Mouse (Mus musculus): ENCODE data around the gene Tmem97. TPM values are rescaled to one million over a fixed set of nuclear protein-coding genes. Genes with fewer than 3 reads are reported as not detected.
A peak's percentile ranks its signal among the peaks of the same experiment; 100 is the strongest.
"Not testable (repeated sequence)": the region's sequence is repeated elsewhere in the genome, so short reads cannot be mapped to it uniquely, and the experiment has no call there.

Tmem97 gene
- polyA plus RNA-seq, 1 experiment from 2014 or later: 63.9 TPM

- H3K4me2 ChIP-seq; H3K9me3 ChIP-seq; H3K9ac ChIP-seq (replicated peaks); H3K27ac ChIP-seq; H3K4me3 ChIP-seq (replicated peaks); ATAC-seq (ENCODE audit: insufficient number of reproducible peaks, insufficient read depth, low FRiP score, low TSS enrichment, low read depth); H3K27me3 ChIP-seq; H3K4me1 ChIP-seq (replicated peaks): not testable (repeated sequence)
- peaks cover 72% of the 10 kb centered on the region for H3K36me3 ChIP-seq
- 100% methylated on average over 3 of the region's 4 CpGs for WGBS
Observed at GRCm38 (mm10) chr11:78574031-78574430, 23.5 kb upstream of the Tmem97 start.

- Histone ChIP-seq H3K27ac (no peak overlapping the region), H3K9ac (replicated peaks) (no peak overlapping the region), H3K4me3 (replicated peaks) (no peak overlapping the region), H3K9me3 (no peaks in the 10 kb centered on the region), H3K4me2 (no peak overlapping the region), H3K4me1 (replicated peaks) (no peaks in the 10 kb centered on the region), H3K27me3 (no peaks in the 10 kb centered on the region), H3K36me3 (peaks cover 68% of the 10 kb centered on the region)
- 93% methylated on average over 6 of the region's 6 CpGs for WGBS
- no peak for ATAC-seq (ENCODE audit: insufficient number of reproducible peaks, insufficient read depth, low FRiP score, low TSS enrichment, low read depth)
Observed at GRCm38 (mm10) chr11:78571854-78572253, 21.3 kb upstream of the Tmem97 start.

GRCm38 (mm10) chr11:78571441-78571840 is 20.9 kb upstream of the Tmem97 start:
- no peak for ATAC-seq (ENCODE audit: insufficient number of reproducible peaks, insufficient read depth, low FRiP score, low TSS enrichment, low read depth)
- H3K4me2 ChIP-seq: no peak overlapping the region
- no peak overlapping the region for H3K27ac ChIP-seq
- H3K27me3 ChIP-seq: no peaks in the 10 kb centered on the region
- no peaks in the 10 kb centered on the region for H3K4me1 ChIP-seq (replicated peaks)
- H3K9ac ChIP-seq (replicated peaks): no peak overlapping the region
- H3K4me3 ChIP-seq (replicated peaks): no peak overlapping the region
- H3K9me3 ChIP-seq: no peaks in the 10 kb centered on the region
- 90% methylated on average over 8 of the region's 8 CpGs for WGBS
- peaks cover 68% of the 10 kb centered on the region for H3K36me3 ChIP-seq

- no peaks in the 10 kb centered on the region for H3K27me3 ChIP-seq
- no peak for ATAC-seq (ENCODE audit: insufficient number of reproducible peaks, insufficient read depth, low FRiP score, low TSS enrichment, low read depth)
- H3K9me3 ChIP-seq: no peaks in the 10 kb centered on the region
- no peak overlapping the region for H3K9ac ChIP-seq (replicated peaks)
- 77% methylated on average over 3 of the region's 3 CpGs for WGBS
- peaks cover 69% of the 10 kb centered on the region for H3K36me3 ChIP-seq
- no peak overlapping the region for H3K27ac ChIP-seq
- H3K4me1 ChIP-seq (replicated peaks): no peaks in the 10 kb centered on the region
- no peak overlapping the region for H3K4me2 ChIP-seq
- H3K4me3 ChIP-seq (replicated peaks): no peak overlapping the region
Observed at GRCm38 (mm10) chr11:78569806-78570205, 19.2 kb upstream of the Tmem97 start.

- Histone ChIP-seq H3K27ac (no peak overlapping the region), H3K4me2 (no peak overlapping the region), H3K36me3 (peaks cover 65% of the 10 kb centered on the region), H3K4me3 (replicated peaks) (no peak overlapping the region), H3K9me3 (no peaks in the 10 kb centered on the region), H3K4me1 (replicated peaks) (no peaks in the 10 kb centered on the region), H3K9ac (replicated peaks) (no peak overlapping the region), H3K27me3 (no peaks in the 10 kb centered on the region)
- WGBS: 84% methylated on average over 10 of the region's 10 CpGs
- no peak for ATAC-seq (ENCODE audit: insufficient number of reproducible peaks, insufficient read depth, low FRiP score, low TSS enrichment, low read depth)
Observed at GRCm38 (mm10) chr11:78568827-78569226, 18.2 kb upstream of the Tmem97 start.

- H3K9me3 ChIP-seq: no peaks in the 10 kb centered on the region
- H3K9ac ChIP-seq (replicated peaks): no peak overlapping the region
- no peak overlapping the region for H3K4me3 ChIP-seq (replicated peaks)
- H3K4me2 ChIP-seq: no peak overlapping the region
- no peak overlapping the region for H3K27ac ChIP-seq
- peaks cover 57% of the 10 kb centered on the region for H3K36me3 ChIP-seq
- H3K4me1 ChIP-seq (replicated peaks): no peaks in the 10 kb centered on the region
- 91% methylated on average over 6 of the region's 6 CpGs for WGBS
- H3K27me3 ChIP-seq: no peaks in the 10 kb centered on the region
- ATAC-seq (ENCODE audit: insufficient number of reproducible peaks, insufficient read depth, low FRiP score, low TSS enrichment, low read depth): no peak
Observed at GRCm38 (mm10) chr11:78567614-78568013, 17.0 kb upstream of the Tmem97 start.

- H3K9me3 ChIP-seq: no peaks in the 10 kb centered on the region
- H3K27me3 ChIP-seq: no peaks in the 10 kb centered on the region
- H3K4me2 ChIP-seq: no peak overlapping the region
- no peak for ATAC-seq (ENCODE audit: insufficient number of reproducible peaks, insufficient read depth, low FRiP score, low TSS enrichment, low read depth)
- WGBS: 57% methylated on average over 6 of the region's 6 CpGs
- no peaks in the 10 kb centered on the region for H3K4me1 ChIP-seq (replicated peaks)
- H3K36me3 ChIP-seq: peaks cover 49% of the 10 kb centered on the region
- H3K9ac ChIP-seq (replicated peaks): no peak overlapping the region
- H3K27ac ChIP-seq: no peak overlapping the region
- no peak overlapping the region for H3K4me3 ChIP-seq (replicated peaks)
Observed at GRCm38 (mm10) chr11:78566775-78567174, 16.2 kb upstream of the Tmem97 start.

GRCm38 (mm10) chr11:78560447-78560846 is 9.9 kb upstream of the Tmem97 start:
- Histone ChIP-seq H3K27ac (no peak overlapping the region), H3K4me1 (replicated peaks) (peaks cover 9% of the 10 kb centered on the region; the same call in 1 of the 2 replicates), H3K9ac (replicated peaks) (no peak overlapping the region), H3K36me3 (peaks cover 2% of the 10 kb centered on the region; the same call in 1 of the 2 replicates), H3K27me3 (no peaks in the 10 kb centered on the region), H3K9me3 (no peaks in the 10 kb centered on the region), H3K4me2 (no peak overlapping the region), H3K4me3 (replicated peaks) (no peak overlapping the region)
- ATAC-seq (ENCODE audit: insufficient number of reproducible peaks, insufficient read depth, low FRiP score, low TSS enrichment, low read depth): peak; percentile 56; the same call in 1 of the 2 replicates
- 23% methylated on average over 4 of the region's 4 CpGs for WGBS

GRCm38 (mm10) chr11:78557241-78557640 is 6.7 kb upstream of the Tmem97 start:
- H3K4me2 ChIP-seq: no peak overlapping the region
- no peak overlapping the region for H3K4me3 ChIP-seq (replicated peaks)
- no peaks in the 10 kb centered on the region for H3K27me3 ChIP-seq
- no peak overlapping the region for H3K9ac ChIP-seq (replicated peaks)
- H3K4me1 ChIP-seq (replicated peaks): peaks cover 9% of the 10 kb centered on the region; the same call in 1 of the 2 replicates
- H3K36me3 ChIP-seq: no peaks in the 10 kb centered on the region
- H3K27ac ChIP-seq: no peak overlapping the region
- WGBS: 64% methylated on average over 8 of the region's 8 CpGs
- peaks cover 7% of the 10 kb centered on the region for H3K9me3 ChIP-seq
- ATAC-seq (ENCODE audit: insufficient number of reproducible peaks, insufficient read depth, low FRiP score, low TSS enrichment, low read depth): no peak

GRCm38 (mm10) chr11:78556070-78556469 is 5.5 kb upstream of the Tmem97 start:
- no peaks in the 10 kb centered on the region for H3K36me3 ChIP-seq
- H3K4me2 ChIP-seq: no peak overlapping the region
- ATAC-seq (ENCODE audit: insufficient number of reproducible peaks, insufficient read depth, low FRiP score, low TSS enrichment, low read depth): no peak
- no peaks in the 10 kb centered on the region for H3K27me3 ChIP-seq
- H3K27ac ChIP-seq: no peak overlapping the region
- 82% methylated on average over 4 of the region's 4 CpGs for WGBS
- no peak overlapping the region for H3K9ac ChIP-seq (replicated peaks)
- H3K4me1 ChIP-seq (replicated peaks): peaks cover 10% of the 10 kb centered on the region; the same call in 1 of the 2 replicates
- H3K9me3 ChIP-seq: peaks cover 7% of the 10 kb centered on the region
- no peak overlapping the region for H3K4me3 ChIP-seq (replicated peaks)

GRCm38 (mm10) chr11:78555623-78556022 is 5.0 kb upstream of the Tmem97 start:
- Histone ChIP-seq H3K4me3 (replicated peaks) (no peak overlapping the region), H3K9ac (replicated peaks) (no peak overlapping the region), H3K4me2 (no peak overlapping the region), H3K27me3 (no peaks in the 10 kb centered on the region), H3K36me3 (no peaks in the 10 kb centered on the region), H3K4me1 (replicated peaks) (peaks cover 12% of the 10 kb centered on the region; the same call in 1 of the 2 replicates), H3K27ac (no peak overlapping the region), H3K9me3 (peaks cover 7% of the 10 kb centered on the region)
- ATAC-seq (ENCODE audit: insufficient number of reproducible peaks, insufficient read depth, low FRiP score, low TSS enrichment, low read depth): no peak
- WGBS: 86% methylated on average over 3 of the region's 3 CpGs

GRCm38 (mm10) chr11:78551059-78551398 is 452 bp upstream of the Tmem97 start:
- peak; percentile 16; the same call in 1 of the 2 replicates for ATAC-seq (ENCODE audit: insufficient number of reproducible peaks, insufficient read depth, low FRiP score, low TSS enrichment, low read depth)
- no peaks in the 10 kb centered on the region for H3K27me3 ChIP-seq
- peak overlapping the region; percentile 86 for H3K27ac ChIP-seq

More at GRCm38 (mm10) chr11:78551059-78551398, 452 bp upstream of the Tmem97 start:
- peak overlapping the region; percentile 61 for H3K4me2 ChIP-seq
- no peaks in the 10 kb centered on the region for H3K36me3 ChIP-seq
- peak overlapping the region; percentile 57 for H3K4me3 ChIP-seq (replicated peaks)
- H3K9ac ChIP-seq (replicated peaks): peak overlapping the region; percentile 63
- H3K9me3 ChIP-seq: peaks cover 7% of the 10 kb centered on the region
- peaks cover 19% of the 10 kb centered on the region for H3K4me1 ChIP-seq (replicated peaks)
- WGBS: 30% methylated on average over 6 of the region's 6 CpGs
